Mouse (Mus musculus) stomach, postnatal 0 days (tissue): ENCODE measurements around the gene Fbxl5.

Source experiments
- CTCF ChIP-seq: IDR thresholded peaks from 2 replicates; pipeline ENCODE4 v1.5.1; 2016; ENCODE audit warnings: antibody characterized with exemption, low read depth, mild to moderate bottlenecking, moderate library complexity
- EP300 ChIP-seq: optimal IDR thresholded peaks from 2 replicates; pipeline ENCODE3; 2016; ENCODE audit warnings: antibody characterized with exemption

DNA sequence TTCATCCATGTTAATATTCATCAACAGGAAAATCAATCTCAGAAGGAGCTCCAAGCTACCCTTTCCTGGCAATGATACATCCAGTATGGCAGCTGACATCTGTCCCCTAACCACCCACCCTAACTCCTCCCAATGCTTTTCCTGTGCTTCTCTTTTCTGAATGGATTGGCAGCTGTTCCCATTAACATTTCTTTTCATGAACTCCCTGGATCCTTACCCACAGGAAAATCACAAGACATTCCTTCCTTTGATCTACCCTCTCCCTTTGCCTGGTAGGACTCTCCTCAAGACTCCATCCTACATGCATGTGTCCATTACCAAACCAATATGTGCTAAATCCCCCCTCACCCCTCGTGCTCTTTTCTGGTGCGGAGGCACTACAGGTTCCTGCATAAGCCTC lies 6.9 kb downstream of the Fbxl5 start:
- TF ChIP-seq CTCF: no peak
- no peak for TF ChIP-seq EP300
